Mouse (Mus musculus) urinary bladder, adult 18-20 months (tissue): ENCODE measurements around the gene Olfr130.

ENCODE experiments used
- DNase-seq, 2 experiments: peaks; one replicate each; pipeline ENCODE4 v3.0.0; 2022; ENCODE audit warnings: low spot score in 2 of 2, mixed read lengths in 2 of 2

Gene Olfr130

GRCm38 (mm10) chr17:38063621-38064020 lies at the start of gene Olfr130:
Gene Olfr130 (plus strand): TSS chr17:38063921.
- DNase-seq, result no peak

DNA sequence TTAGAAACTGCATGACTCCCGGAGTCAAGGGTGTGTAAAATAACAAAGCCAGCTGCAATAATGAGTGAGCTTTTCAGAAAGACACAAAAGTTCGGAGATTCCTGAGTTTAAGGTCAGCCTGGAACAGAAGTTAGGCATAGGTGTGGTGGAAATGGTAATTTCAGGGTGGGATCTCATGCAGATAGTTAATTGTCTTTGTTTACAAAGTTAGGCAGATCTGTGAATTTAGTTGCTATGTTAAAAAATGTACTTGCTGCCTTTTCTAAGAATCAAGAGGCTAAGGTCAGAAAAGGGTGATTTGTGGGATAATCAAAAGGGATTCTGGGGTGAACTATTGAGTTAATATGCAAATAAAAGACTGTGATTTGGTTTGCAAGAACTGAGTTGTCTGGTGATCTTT lies 47.4 kb upstream of the Olfr130 start:
- DNase-seq, result no peak

- DNase-seq, result no peak
Measured at GRCm38 (mm10) chr17:38026297-38026696, 37.4 kb upstream of the Olfr130 start.

- DNase-seq, result no peak
Measured at GRCm38 (mm10) chr17:38059979-38060378, 3.7 kb upstream of the Olfr130 start, which contains the start of gene Olfr129. Gene Olfr129 (minus strand): TSS chr17:38060079.

DNA sequence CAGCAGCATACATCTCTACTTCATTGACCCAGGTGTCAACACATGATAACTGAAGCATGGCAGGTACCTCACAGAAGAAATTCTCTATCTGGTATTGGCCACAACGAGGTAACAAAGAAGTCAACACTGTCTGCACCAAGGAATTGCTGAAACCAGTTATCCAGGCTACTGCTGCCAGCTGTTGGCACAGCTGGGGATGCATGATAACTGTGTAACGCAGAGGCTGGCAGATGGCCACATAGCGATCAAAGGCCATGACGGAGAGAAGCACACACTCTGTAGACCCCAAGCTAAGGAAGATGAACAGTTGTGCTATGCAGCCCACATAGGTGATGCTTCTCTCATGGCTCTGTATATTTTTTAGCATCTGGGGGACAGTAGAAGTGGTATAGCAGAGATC lies 18.6 kb downstream of the Olfr130 start:
- no peak for DNase-seq

DNA sequence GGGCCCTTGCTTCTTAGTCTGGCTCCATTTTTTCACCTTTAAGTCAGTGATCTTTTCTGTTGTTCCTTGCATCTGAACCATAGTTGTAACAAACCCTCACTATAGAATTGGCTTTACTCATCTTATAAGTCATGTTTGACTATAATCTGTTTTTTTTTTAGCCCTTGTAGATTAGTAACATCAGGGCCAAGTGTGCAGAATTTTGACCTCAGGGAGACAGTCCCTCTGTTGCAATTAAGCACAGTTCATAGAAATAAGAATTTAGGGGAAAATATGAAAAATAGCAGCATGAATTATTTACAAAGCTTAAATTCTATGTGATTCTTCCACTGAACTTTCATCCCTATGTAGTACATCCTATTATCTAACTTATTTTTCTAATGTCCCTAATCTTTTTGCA lies 24.9 kb downstream of the Olfr130 start, which contains the start of gene Olfr131:
Gene Olfr131, minus strand, starts transcription at position 101 of the 400 bp plus-strand sequence.
- no peak for DNase-seq
